Mouse (Mus musculus): ENCODE data around the gene Dop1b. TPM values are rescaled to one million over a fixed set of nuclear protein-coding genes. Genes with fewer than 3 reads are reported as not detected.

Dop1b gene
- total RNA-seq, 1 experiment: 11.6 TPM

DNA sequence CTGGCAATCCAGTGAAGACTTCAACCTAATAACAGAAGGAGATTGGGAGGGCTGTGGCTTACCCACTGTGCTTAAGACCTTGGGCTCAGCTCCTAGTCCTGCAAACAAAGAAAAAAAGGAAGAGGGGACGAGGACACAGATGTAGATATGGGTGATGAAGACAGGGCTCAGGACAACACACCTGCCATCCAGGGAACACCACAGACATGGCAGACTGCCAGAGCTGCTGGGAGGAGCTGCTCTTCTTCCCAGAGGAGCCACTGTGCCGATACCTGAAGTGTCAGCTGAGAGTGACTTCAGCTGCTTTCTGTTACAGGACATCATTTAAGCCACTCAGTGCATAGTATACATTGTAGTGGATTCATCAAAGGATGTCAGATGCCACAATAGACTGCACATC lies 10.8 kb downstream of the Dop1b start:
- TF ChIP-seq CHD2 (IDR thresholded peaks at IDR 0.05; ENCODE audit: low read depth, low read length): no peak
- TF ChIP-seq ZNF384 (IDR thresholded peaks at IDR 0.05; ENCODE audit: low read depth, low read length): no peak
- TF ChIP-seq HCFC1 (IDR thresholded peaks at IDR 0.05; ENCODE audit: borderline replicate concordance, insufficient read depth, low read length): no peak
- no peak for TF ChIP-seq MAFK (IDR thresholded peaks at IDR 0.05; ENCODE audit: insufficient read depth, low read depth, low read length)
- no peak for TF ChIP-seq ZC3H11A (IDR thresholded peaks at IDR 0.05; ENCODE audit: borderline replicate concordance, low read depth, low read length)

GRCm38 (mm10) chr16:93725417-93726144 lies 13.9 kb downstream of the Dop1b start:
- no peak for DNase-seq (ENCODE audit: low read depth, low spot score)
- no peaks in the 10 kb centered on the region; the same call in 1 of the 2 replicates for H3K36me3 ChIP-seq (ENCODE audit: control insufficient read depth, insufficient read depth, low read length, poor library complexity, severe bottlenecking)
- in situ Hi-C loops (cut with MboI; ENCODE audit: low sequenced_read_pairs in 2 of 2, unreplicated experiment in 2 of 2): no loop called here
- H3K9ac ChIP-seq (ENCODE audit: insufficient read depth, low read depth, low read length, poor library complexity, severe bottlenecking): no peak overlapping the region
- no peaks in the 10 kb centered on the region for H3K9me3 ChIP-seq (ENCODE audit: control insufficient read depth, insufficient read depth, low read depth, low read length)
- H3K27ac ChIP-seq (ENCODE audit: insufficient read depth, low read depth, low read length, poor library complexity, severe bottlenecking): no peak overlapping the region
- TF ChIP-seq MAFK (IDR thresholded peaks at IDR 0.05; ENCODE audit: insufficient read depth, low read depth, low read length) (no peak), CHD2 (IDR thresholded peaks at IDR 0.05; ENCODE audit: low read depth, low read length) (no peak), HCFC1 (IDR thresholded peaks at IDR 0.05; ENCODE audit: borderline replicate concordance, insufficient read depth, low read length) (no peak), ZNF384 (IDR thresholded peaks at IDR 0.05; ENCODE audit: low read depth, low read length) (no peak), ZC3H11A (IDR thresholded peaks at IDR 0.05; ENCODE audit: borderline replicate concordance, low read depth, low read length) (no peak)
- H3K4me3 ChIP-seq (ENCODE audit: insufficient read depth in 1 of 2, low read depth in 1 of 2, low read length in 2 of 2, poor library complexity in 1 of 2, severe bottlenecking in 1 of 2): no peak overlapping the region
- peaks cover 0 to 2% of the 10 kb centered on the region in 2 experiments; a peak in 1 of 4 replicates for H3K4me1 ChIP-seq (ENCODE audit: control insufficient read depth in 2 of 2, insufficient read depth in 2 of 2, low read length in 2 of 2, poor library complexity in 1 of 2)

More for the DNA sequence above, 10.8 kb downstream of the Dop1b start:
- no peaks in the 10 kb centered on the region for H3K9me3 ChIP-seq (ENCODE audit: control insufficient read depth, insufficient read depth, low read depth, low read length)
- no peak overlapping the region for H3K27ac ChIP-seq (ENCODE audit: insufficient read depth, low read depth, low read length, poor library complexity, severe bottlenecking)
- no peaks in the 10 kb centered on the region for H3K36me3 ChIP-seq (ENCODE audit: control insufficient read depth, insufficient read depth, low read length, poor library complexity, severe bottlenecking)
- DNase-seq (ENCODE audit: low read depth, low spot score): no peak
- H3K9ac ChIP-seq (ENCODE audit: insufficient read depth, low read depth, low read length, poor library complexity, severe bottlenecking): no peak overlapping the region
- peaks cover 0 to 2% of the 10 kb centered on the region in 2 experiments; a peak in 1 of 4 replicates for H3K4me1 ChIP-seq (ENCODE audit: control insufficient read depth in 2 of 2, insufficient read depth in 2 of 2, low read length in 2 of 2, poor library complexity in 1 of 2)
- in situ Hi-C loops (cut with MboI; ENCODE audit: low sequenced_read_pairs in 2 of 2, unreplicated experiment in 2 of 2): no loop called here
- no peak overlapping the region for H3K4me3 ChIP-seq (ENCODE audit: insufficient read depth in 1 of 2, low read depth in 1 of 2, low read length in 2 of 2, poor library complexity in 1 of 2, severe bottlenecking in 1 of 2)

DNA sequence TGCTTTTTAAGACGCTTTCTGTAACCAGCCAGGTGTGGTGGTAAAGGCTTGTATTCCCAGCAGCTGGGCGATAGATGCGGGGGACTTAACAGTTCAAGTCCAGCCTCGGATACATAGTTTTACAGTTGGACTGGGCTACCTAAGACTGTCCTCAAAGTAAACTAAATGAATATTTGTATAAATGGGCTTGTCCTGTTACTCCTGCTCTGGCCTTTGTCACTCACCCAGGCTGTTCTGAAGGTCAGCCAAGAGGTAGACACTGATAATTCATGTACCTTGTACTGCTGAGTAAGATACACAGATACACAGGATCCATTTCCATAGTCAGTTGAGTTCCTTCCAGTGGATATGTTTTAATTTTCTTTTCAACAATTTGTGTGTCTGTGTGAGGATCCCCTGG lies 14.5 kb downstream of the Dop1b start:
- in situ Hi-C loops (cut with MboI; ENCODE audit: low sequenced_read_pairs in 2 of 2, unreplicated experiment in 2 of 2): no loop called here
- no peak overlapping the region for H3K9ac ChIP-seq (ENCODE audit: insufficient read depth, low read depth, low read length, poor library complexity, severe bottlenecking)
- no peak for DNase-seq (ENCODE audit: low read depth, low spot score)

DNA sequence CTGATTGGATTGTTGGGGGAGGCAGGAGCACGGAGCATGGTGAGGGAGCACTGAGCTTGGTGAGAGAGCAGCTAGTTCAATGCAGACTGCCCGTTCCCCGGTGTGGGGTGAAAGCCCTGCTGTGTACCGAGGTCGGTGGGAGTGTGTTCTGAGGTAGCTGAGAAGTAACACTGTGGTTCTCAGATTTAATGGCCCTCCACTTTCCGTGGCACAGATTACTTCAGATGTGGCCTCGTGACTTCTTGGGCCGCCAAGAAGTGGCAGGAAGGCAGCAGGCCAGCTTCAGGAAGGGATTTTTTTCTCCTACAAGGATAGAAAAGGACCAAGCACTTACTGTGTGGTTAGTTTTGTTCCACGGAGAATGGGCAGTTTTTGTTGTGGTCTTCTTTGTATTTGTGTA lies 17.0 kb downstream of the Dop1b start:
- no peak for DNase-seq (ENCODE audit: low read depth, low spot score)
- Histone ChIP-seq H3K9me3 (ENCODE audit: control insufficient read depth, insufficient read depth, low read depth, low read length) (no peaks in the 10 kb centered on the region), H3K4me3 (ENCODE audit: insufficient read depth in 1 of 2, low read depth in 1 of 2, low read length in 2 of 2, poor library complexity in 1 of 2, severe bottlenecking in 1 of 2) (no peak overlapping the region), H3K4me1 (ENCODE audit: control insufficient read depth in 2 of 2, insufficient read depth in 2 of 2, low read length in 2 of 2, poor library complexity in 1 of 2) (peaks cover 0 to 2% of the 10 kb centered on the region in 2 experiments; a peak in 1 of 4 replicates), H3K9ac (ENCODE audit: insufficient read depth, low read depth, low read length, poor library complexity, severe bottlenecking) (no peak overlapping the region), H3K27ac (ENCODE audit: insufficient read depth, low read depth, low read length, poor library complexity, severe bottlenecking) (no peak overlapping the region), H3K36me3 (ENCODE audit: control insufficient read depth, insufficient read depth, low read length, poor library complexity, severe bottlenecking) (no peaks in the 10 kb centered on the region; the same call in 1 of the 2 replicates)
- in situ Hi-C loops (cut with MboI; ENCODE audit: low sequenced_read_pairs in 2 of 2, unreplicated experiment in 2 of 2): no loop called here
- TF ChIP-seq CHD2 (IDR thresholded peaks at IDR 0.05; ENCODE audit: low read depth, low read length) (no peak), MAFK (IDR thresholded peaks at IDR 0.05; ENCODE audit: insufficient read depth, low read depth, low read length) (no peak), ZNF384 (IDR thresholded peaks at IDR 0.05; ENCODE audit: low read depth, low read length) (no peak), HCFC1 (IDR thresholded peaks at IDR 0.05; ENCODE audit: borderline replicate concordance, insufficient read depth, low read length) (no peak), ZC3H11A (IDR thresholded peaks at IDR 0.05; ENCODE audit: borderline replicate concordance, low read depth, low read length) (no peak)

More for the DNA sequence above, 14.5 kb downstream of the Dop1b start:
- TF ChIP-seq CHD2 (IDR thresholded peaks at IDR 0.05; ENCODE audit: low read depth, low read length): no peak
- no peak for TF ChIP-seq HCFC1 (IDR thresholded peaks at IDR 0.05; ENCODE audit: borderline replicate concordance, insufficient read depth, low read length)
- no peak for TF ChIP-seq ZNF384 (IDR thresholded peaks at IDR 0.05; ENCODE audit: low read depth, low read length)
- TF ChIP-seq MAFK (IDR thresholded peaks at IDR 0.05; ENCODE audit: insufficient read depth, low read depth, low read length): no peak
- TF ChIP-seq ZC3H11A (IDR thresholded peaks at IDR 0.05; ENCODE audit: borderline replicate concordance, low read depth, low read length): no peak
- Histone ChIP-seq H3K9me3 (ENCODE audit: control insufficient read depth, insufficient read depth, low read depth, low read length) (no peaks in the 10 kb centered on the region), H3K36me3 (ENCODE audit: control insufficient read depth, insufficient read depth, low read length, poor library complexity, severe bottlenecking) (no peaks in the 10 kb centered on the region; the same call in 1 of the 2 replicates), H3K27ac (ENCODE audit: insufficient read depth, low read depth, low read length, poor library complexity, severe bottlenecking) (no peak overlapping the region), H3K4me3 (ENCODE audit: insufficient read depth in 1 of 2, low read depth in 1 of 2, low read length in 2 of 2, poor library complexity in 1 of 2, severe bottlenecking in 1 of 2) (no peak overlapping the region), H3K4me1 (ENCODE audit: control insufficient read depth in 2 of 2, insufficient read depth in 2 of 2, low read length in 2 of 2, poor library complexity in 1 of 2) (peaks cover 0 to 2% of the 10 kb centered on the region in 2 experiments; a peak in 1 of 4 replicates)

Data from ES-E14 (cell line).